Mouse (Mus musculus) neural tube, embryonic 15.5 days (tissue): ENCODE results near the gene Teddm1a. TPM values are rescaled to one million over a fixed set of nuclear protein-coding genes. Genes with fewer than 3 reads are reported as not detected.

Experiments used
- ATAC-seq: fragments of 200-750 bp; cut with Nextera tagmentation; 2 replicates; pipeline ENCODE4 v1.8.0; 2017; ENCODE audit warnings: mild to moderate bottlenecking, moderate TSS enrichment, moderate library complexity; ENCODE audit not compliant: low FRiP score
- H3K27ac ChIP-seq: fragments of 300-500 bp; sonication (generic); replicated peaks from 2 replicates; pipeline ENCODE4 v1.5.1; 2015; ENCODE audit warnings: mild to moderate bottlenecking, inconsistent platforms
- H3K27me3 ChIP-seq: fragments of 300-500 bp; sonication (generic); replicated peaks from 2 replicates; pipeline ENCODE4 v1.6.1; 2015; ENCODE audit warnings: inconsistent platforms
- H3K36me3 ChIP-seq: fragments of 300-500 bp; sonication (generic); 2 replicates; pipeline ENCODE4 v1.6.1; 2015; ENCODE audit warnings: inconsistent platforms
- H3K4me1 ChIP-seq: fragments of 300-500 bp; sonication (generic); 2 replicates; pipeline ENCODE4 v1.6.1; 2015; ENCODE audit warnings: inconsistent platforms
- H3K4me2 ChIP-seq: fragments of 300-500 bp; sonication (generic); 2 replicates; pipeline ENCODE4 v1.6.1; 2015; ENCODE audit warnings: inconsistent platforms, mild to moderate bottlenecking, moderate library complexity
- H3K4me3 ChIP-seq: fragments of 300-500 bp; sonication (generic); replicated peaks from 2 replicates; pipeline ENCODE4 v1.5.1; 2015; ENCODE audit warnings: mild to moderate bottlenecking, inconsistent platforms
- H3K9ac ChIP-seq: fragments of 300-500 bp; sonication (generic); replicated peaks from 2 replicates; pipeline ENCODE4 v1.6.1; 2015; ENCODE audit warnings: mild to moderate bottlenecking, inconsistent platforms
- H3K9me3 ChIP-seq: fragments of 300-500 bp; sonication (generic); replicated peaks from 2 replicates; pipeline ENCODE4 v1.6.1; 2016; ENCODE audit warnings: inconsistent platforms
- WGBS: fragments of 180-500 bp; shearing (Covaris S2); methylation state at CpG from one replicate; pipeline ENCODE4 v1.1.7; 2015; ENCODE audit warnings: mixed read lengths; 5-methylcytosine and 5-hydroxymethylcytosine counted together
- polyA plus RNA-seq: library from polyadenylated mRNA; unstranded; fragments of >200 nt; fragmentation: Nextera tagmentation; extraction: Ambion mirVana; gene quantifications from 2 replicates; pipeline ENCODE4 v1.2.1, GENCODE M21; 2015

Gene Teddm1a
- polyA plus RNA-seq, 1 experiment from 2014 or later = not detected

DNA sequence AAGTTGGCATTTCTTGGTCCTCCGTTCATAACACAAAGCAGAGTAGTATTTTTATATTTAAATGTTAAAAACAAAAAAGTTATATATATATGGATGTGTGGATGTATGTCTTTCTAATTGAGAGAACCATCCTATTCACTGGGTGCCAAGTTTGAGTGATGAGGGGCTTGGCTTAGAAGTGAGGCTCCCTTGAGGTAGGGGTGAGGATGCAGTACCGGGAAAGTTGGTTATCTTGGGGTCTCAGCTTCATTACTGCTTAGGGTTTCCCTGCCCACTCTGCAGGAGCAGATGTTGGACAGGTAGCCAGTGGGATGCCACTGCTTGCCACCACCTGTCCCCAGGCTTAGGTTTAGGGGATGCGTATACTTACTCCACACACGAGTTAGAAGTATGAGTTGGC lies 17.2 kb downstream of the Teddm1a start:
- WGBS = 90% methylated on average over 4 of the region's 4 CpGs
- Histone ChIP-seq H3K27ac (no peak overlapping the region), H3K36me3 (peaks cover 68% of the 10 kb centered on the region), H3K4me2 (no peak overlapping the region), H3K4me3 (no peak overlapping the region), H3K27me3 (no peaks in the 10 kb centered on the region), H3K9ac (no peak overlapping the region), H3K9me3 (no peaks in the 10 kb centered on the region), H3K4me1 (peaks cover 5% of the 10 kb centered on the region; the same call in 1 of the 2 replicates)
- no peak for ATAC-seq

DNA sequence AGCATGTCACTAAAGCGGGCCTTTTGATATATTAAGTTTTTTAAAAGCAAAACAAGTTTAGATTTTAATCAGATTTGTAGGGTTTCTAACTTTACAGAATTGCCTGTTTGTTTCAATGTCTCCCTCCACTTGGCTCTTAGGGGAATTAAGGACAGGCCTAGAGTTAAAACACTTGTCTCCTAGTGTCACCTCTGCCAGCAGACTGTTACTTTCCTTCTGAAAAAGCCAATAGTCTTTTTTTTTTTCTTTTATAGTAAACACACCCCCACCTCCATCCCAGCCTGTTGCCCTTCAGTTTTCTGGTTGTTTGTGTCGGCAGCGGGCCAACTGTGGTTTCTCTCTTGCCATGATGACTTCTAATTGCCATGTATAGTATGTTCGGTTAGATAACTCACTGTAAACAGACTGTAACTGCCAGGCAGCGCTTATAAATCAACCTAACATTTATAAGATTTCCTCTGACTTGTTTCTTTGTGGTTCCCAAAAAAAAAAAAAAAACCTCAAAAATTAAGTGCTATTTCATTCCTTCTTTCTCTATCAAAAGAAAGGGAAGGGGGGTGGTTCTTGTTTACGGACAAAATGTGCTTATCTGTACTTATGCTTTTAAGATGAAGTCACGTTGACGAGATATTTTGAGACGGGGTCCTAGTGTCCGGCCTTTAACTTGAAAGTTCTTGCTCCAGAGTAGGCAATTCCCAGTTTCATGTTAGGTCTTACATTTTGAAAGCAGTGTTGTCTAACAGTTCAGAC lies 17.8 kb downstream of the Teddm1a start:
- H3K9ac ChIP-seq = no peak overlapping the region
- no peak overlapping the region for H3K4me2 ChIP-seq
- WGBS = 92% methylated on average over 10 of the region's 10 CpGs
- H3K4me1 ChIP-seq = no peaks in the 10 kb centered on the region
- H3K9me3 ChIP-seq = no peaks in the 10 kb centered on the region
- peaks cover 62% of the 10 kb centered on the region for H3K36me3 ChIP-seq
- no peak for ATAC-seq
- no peak overlapping the region for H3K4me3 ChIP-seq
- no peak overlapping the region for H3K27ac ChIP-seq
- no peaks in the 10 kb centered on the region for H3K27me3 ChIP-seq

DNA sequence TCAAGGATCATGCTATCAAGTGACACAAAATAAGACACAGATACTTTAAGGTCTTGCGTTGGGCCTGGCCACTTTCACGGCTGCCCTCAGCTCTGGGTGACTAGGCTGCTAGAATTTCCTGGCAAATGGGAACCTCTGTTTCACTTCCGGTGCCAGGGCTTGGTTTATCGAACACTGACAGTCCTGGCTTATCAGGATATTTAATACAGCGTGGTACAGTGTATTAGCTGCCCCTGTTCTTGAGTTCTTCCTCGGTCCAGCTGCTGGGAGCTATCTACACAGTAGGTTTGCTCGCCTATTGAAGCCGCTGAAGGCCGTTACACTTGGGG lies 18.4 kb downstream of the Teddm1a start:
- ATAC-seq = no peak
- 91% methylated on average over 9 of the region's 9 CpGs for WGBS
- no peak overlapping the region for H3K4me2 ChIP-seq

GRCm38 (mm10) chr1:153910423-153910822 lies 18.9 kb downstream of the Teddm1a start:
- Histone ChIP-seq H3K4me1 (no peaks in the 10 kb centered on the region), H3K27ac (no peak overlapping the region), H3K9me3 (no peaks in the 10 kb centered on the region), H3K4me2 (no peak overlapping the region), H3K36me3 (peaks cover 51% of the 10 kb centered on the region), H3K9ac (no peak overlapping the region), H3K4me3 (no peak overlapping the region), H3K27me3 (no peaks in the 10 kb centered on the region)
- 92% methylated on average over 5 of the region's 5 CpGs for WGBS
- no peak for ATAC-seq

More for the DNA sequence above, 18.4 kb downstream of the Teddm1a start:
- Histone ChIP-seq H3K27ac (no peak overlapping the region), H3K4me3 (no peak overlapping the region), H3K9ac (no peak overlapping the region), H3K27me3 (no peaks in the 10 kb centered on the region), H3K36me3 (peaks cover 56% of the 10 kb centered on the region), H3K4me1 (no peaks in the 10 kb centered on the region), H3K9me3 (no peaks in the 10 kb centered on the region)

DNA sequence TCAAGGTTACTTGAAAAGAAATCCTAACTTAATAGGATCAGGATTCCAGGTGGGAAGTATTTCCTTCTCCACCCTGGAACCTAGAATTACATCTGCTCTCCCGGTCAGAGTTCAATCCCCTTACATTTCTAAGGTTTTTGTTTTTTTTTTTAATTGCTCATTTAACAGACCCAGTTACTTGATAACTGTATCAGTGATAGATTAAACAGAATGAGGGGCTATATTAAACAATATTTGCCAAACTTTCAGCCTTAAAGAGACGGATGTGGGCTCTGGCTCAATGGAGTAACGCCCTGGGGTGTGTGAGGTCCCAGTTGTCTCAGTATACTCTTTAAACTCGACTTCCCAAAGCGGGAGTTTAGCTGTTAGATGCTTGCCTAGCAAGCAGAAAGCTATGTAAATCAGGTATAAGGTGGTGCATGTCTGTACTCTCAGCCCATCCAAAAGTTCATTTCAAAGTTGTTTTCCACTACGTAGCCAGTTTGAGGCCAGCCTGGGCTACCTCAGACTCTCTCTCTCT lies 19.8 kb downstream of the Teddm1a start:
- H3K9me3 ChIP-seq = no peaks in the 10 kb centered on the region
- H3K4me1 ChIP-seq = no peaks in the 10 kb centered on the region
- no peak overlapping the region for H3K4me2 ChIP-seq
- no peak overlapping the region for H3K9ac ChIP-seq
- peaks cover 43% of the 10 kb centered on the region for H3K36me3 ChIP-seq
- no peak overlapping the region for H3K4me3 ChIP-seq
- 96% methylated on average over 6 of the region's 6 CpGs for WGBS
- H3K27ac ChIP-seq = no peak overlapping the region
- no peaks in the 10 kb centered on the region for H3K27me3 ChIP-seq
- no peak for ATAC-seq

DNA sequence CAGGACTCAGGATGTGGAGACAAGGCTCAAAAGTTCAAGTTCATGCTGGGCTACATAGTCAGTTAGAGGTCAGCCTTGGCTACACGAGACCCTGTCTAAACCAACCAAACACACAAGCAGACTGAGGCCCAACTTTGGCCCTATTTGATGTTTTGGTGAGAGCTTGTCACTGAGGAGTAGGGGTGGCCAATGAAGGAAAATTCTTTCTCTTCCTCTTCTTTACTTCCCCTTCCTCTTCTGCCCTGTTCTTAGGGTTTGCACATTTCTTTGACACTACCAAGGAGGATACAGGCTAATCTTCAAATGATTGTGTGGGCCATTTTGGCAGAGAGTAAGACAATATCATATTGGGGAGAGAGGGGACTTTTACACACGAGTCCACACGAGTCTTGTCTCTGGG lies 22.3 kb downstream of the Teddm1a start:
- 87% methylated on average over 3 of the region's 3 CpGs for WGBS
- H3K36me3 ChIP-seq = peaks cover 17% of the 10 kb centered on the region
- no peaks in the 10 kb centered on the region for H3K9me3 ChIP-seq
- no peaks in the 10 kb centered on the region for H3K4me1 ChIP-seq
- no peak for ATAC-seq
- H3K27me3 ChIP-seq = no peaks in the 10 kb centered on the region
- H3K4me3 ChIP-seq = no peak overlapping the region
- no peak overlapping the region for H3K27ac ChIP-seq
- no peak overlapping the region for H3K9ac ChIP-seq
- no peak overlapping the region for H3K4me2 ChIP-seq

DNA sequence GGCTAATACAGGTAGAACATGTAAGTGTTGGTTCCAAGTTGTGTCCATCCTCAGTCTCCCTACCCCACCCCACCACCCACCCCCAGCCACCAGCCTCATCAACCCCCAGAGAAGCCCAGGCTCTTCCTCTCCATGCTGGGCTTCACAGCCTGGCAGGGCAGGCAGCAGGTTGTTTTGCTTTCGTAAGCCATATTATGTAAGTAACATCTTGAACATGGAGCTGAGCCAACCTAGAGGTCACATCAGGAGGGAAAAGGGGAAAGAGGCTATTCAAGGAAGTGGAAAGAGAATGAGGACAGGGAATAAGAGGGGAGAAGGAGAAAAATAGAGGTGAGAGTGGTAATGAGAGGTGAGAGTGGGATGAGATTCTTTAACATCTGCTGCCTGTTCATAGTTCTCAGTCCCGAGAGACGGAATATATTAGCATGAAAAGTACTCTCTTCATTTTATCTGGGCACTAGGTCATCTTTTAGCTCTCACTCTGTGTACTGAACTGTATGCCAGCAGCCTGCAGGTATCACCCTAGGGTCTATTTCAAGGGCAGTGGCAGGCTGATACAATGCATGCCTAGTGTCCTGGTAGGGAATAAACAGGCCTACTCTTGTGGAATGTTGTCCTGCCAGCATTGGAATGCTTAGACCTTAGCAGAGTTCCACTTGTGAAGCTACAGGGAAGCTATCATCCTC lies 27.1 kb downstream of the Teddm1a start:
- no peaks in the 10 kb centered on the region for H3K36me3 ChIP-seq
- H3K4me2 ChIP-seq = no peak overlapping the region
- ATAC-seq = no peak
- WGBS = 75% methylated on average over 3 of the region's 3 CpGs
- no peaks in the 10 kb centered on the region for H3K9me3 ChIP-seq
- H3K4me3 ChIP-seq = no peak overlapping the region
- no peak overlapping the region for H3K9ac ChIP-seq
- H3K27ac ChIP-seq = no peak overlapping the region
- H3K4me1 ChIP-seq = no peaks in the 10 kb centered on the region
- no peaks in the 10 kb centered on the region for H3K27me3 ChIP-seq

DNA sequence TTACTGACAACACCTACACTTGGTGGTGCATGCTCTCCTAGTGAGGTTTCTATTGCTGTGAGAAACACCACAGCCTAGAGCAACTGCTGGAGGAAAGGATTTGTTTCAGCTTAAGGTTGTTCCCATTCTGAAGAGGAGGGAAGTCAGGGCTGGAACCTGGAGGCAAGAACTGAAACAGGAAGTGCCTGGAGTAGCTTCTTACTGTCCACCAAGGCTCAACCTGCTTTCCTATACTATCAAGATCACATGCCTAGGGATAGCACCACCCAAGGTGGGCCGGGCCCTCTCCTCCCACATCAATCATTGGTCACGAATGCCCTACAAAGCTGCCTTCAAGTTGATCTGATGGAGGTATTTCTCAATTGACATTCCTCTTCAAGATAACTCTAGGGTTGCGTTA lies 30.1 kb downstream of the Teddm1a start:
- WGBS = 94% methylated on average over 3 of the region's 3 CpGs
- Histone ChIP-seq H3K4me3 (no peak overlapping the region), H3K4me1 (no peaks in the 10 kb centered on the region), H3K27ac (no peak overlapping the region), H3K9me3 (no peaks in the 10 kb centered on the region), H3K36me3 (no peaks in the 10 kb centered on the region), H3K4me2 (no peak overlapping the region), H3K27me3 (no peaks in the 10 kb centered on the region), H3K9ac (no peak overlapping the region)
- no peak for ATAC-seq

GRCm38 (mm10) chr1:153922571-153923021 lies 31.1 kb downstream of the Teddm1a start:
- Histone ChIP-seq H3K9ac (no peak overlapping the region), H3K36me3 (no peaks in the 10 kb centered on the region), H3K4me2 (no peak overlapping the region), H3K4me1 (no peaks in the 10 kb centered on the region), H3K27ac (no peak overlapping the region), H3K9me3 (no peaks in the 10 kb centered on the region), H3K27me3 (no peaks in the 10 kb centered on the region), H3K4me3 (no peak overlapping the region)
- WGBS = 67% methylated on average over 5 of the region's 5 CpGs
- no peak for ATAC-seq

DNA sequence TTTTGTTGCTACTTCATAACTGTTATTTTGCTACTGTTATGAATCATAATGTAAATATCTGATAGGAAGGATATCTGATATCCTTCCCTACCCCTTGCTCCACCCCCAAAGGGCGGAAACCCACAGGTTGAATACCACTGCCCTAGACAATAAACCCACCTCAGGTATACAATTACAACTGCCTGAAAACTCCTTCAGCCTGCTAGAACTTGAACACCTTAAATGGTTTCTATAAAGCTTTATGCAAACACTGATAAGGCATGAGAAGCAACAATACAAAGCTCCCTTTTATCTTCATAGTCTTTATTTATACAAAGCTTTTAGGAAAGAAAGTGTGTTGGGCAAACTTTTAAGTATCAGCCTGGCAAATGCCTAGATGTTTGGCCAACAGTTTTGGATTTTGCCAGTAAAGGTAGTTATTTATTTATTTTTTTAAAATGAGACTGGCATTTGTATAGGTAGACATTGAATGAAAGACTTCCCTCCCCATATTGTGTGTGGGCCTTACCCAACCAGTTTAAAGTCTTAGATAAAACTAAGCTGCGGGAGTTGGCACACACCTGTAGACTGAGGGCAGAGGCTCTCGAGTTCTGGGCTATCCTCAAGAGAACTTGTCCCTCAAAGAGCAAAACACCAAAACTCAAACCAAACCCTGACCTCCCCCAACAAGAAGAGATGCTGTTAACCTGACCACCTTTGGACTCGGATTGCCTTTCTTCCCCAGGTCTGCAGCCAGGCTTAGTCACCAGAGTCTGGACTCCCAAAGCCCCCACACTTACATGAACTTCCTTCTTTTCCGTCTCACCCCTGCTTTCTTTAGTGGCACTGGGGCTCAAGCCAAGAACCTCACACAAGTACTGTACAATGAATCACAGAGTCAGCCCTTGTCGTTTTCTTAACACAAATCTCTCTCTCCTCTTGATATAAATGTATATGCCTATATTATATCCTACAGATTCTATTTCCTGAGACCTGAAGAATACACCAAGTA lies 33.1 kb downstream of the Teddm1a start:
- ATAC-seq = no peak
- no peak overlapping the region for H3K9ac ChIP-seq
- H3K27ac ChIP-seq = no peak overlapping the region
- no peak overlapping the region for H3K4me2 ChIP-seq
- H3K27me3 ChIP-seq = no peaks in the 10 kb centered on the region
- 90% methylated on average over 6 of the region's 6 CpGs for WGBS
- H3K4me1 ChIP-seq = no peaks in the 10 kb centered on the region
- H3K4me3 ChIP-seq = no peak overlapping the region
- no peaks in the 10 kb centered on the region for H3K9me3 ChIP-seq
- H3K36me3 ChIP-seq = no peaks in the 10 kb centered on the region

- H3K27me3 ChIP-seq = no peaks in the 10 kb centered on the region
- ATAC-seq = no peak
Measured at GRCm38 (mm10) chr1:153930431-153930830, 38.9 kb downstream of the Teddm1a start.

More at GRCm38 (mm10) chr1:153930431-153930830, 38.9 kb downstream of the Teddm1a start:
- Histone ChIP-seq H3K4me1 (no peaks in the 10 kb centered on the region), H3K4me2 (no peak overlapping the region), H3K9ac (no peak overlapping the region), H3K27ac (no peak overlapping the region), H3K4me3 (no peak overlapping the region), H3K36me3 (no peaks in the 10 kb centered on the region), H3K9me3 (no peaks in the 10 kb centered on the region)
- WGBS = 86% methylated on average over 2 of the region's 2 CpGs
